Comparison of ENCODE assay signal across 8 mouse cellular contexts in the genomic region with DNA sequence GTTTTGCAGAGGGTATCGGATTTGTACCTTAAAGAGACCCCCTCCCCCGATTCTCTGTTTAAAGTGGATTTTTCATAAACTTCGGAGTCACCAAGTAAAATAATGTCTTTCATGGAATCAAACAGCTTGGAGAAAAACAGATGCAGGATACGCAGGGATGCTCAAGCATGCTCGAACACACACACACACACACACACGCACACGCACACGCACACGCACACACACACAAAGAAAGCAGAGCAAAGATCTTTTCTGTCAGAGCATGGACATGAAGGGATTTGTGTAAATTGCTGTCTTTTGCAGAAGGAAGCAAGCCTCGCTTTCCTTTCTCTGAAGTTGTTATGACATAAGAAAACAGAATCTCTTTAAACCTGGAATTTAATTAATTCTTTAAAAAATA.
DNase-seq lines count a peak whose midpoint lies in the region; ATAC-seq lines count a peak whose summit lies in the region.
"Had no signal": no experiment of that assay in that cellular context is flagged by ENCODE, and none has a peak within 500 bp of the region (broad histone marks: within the 10 kb centered on the region; RNA-seq: fewer than 3 reads in every experiment).

No protein-coding gene starts in this region.

- H3K4me2 ChIP-seq in embryonic facial prominence, embryonic 13.5 days: peak overlapping the region; percentile 95
- H3K4me2 ChIP-seq in hindbrain, embryonic 14.5 days (replicated peaks): peak overlapping the region; percentile 63
- H3K4me2 ChIP-seq in neural tube, embryonic 11.5 days (ENCODE audit: low read depth): peak overlapping the region; percentile 47
- H3K4me2 ChIP-seq in intestine, embryonic 16.5 days (ENCODE audit: low read depth, low read length): no peak overlapping the region; the same call in 1 of the 2 replicates

- peak overlapping the region; percentile 48; the same call in 1 of the 2 replicates for H3K4me3 ChIP-seq in embryonic facial prominence, embryonic 13.5 days
- no peak overlapping the region for H3K4me3 ChIP-seq in hindbrain, embryonic 14.5 days (replicated peaks; ENCODE audit: low read length)
- H3K4me3 ChIP-seq in neural tube, embryonic 11.5 days (ENCODE audit: low read depth, low read length): no peak overlapping the region
- no peak overlapping the region for H3K4me3 ChIP-seq in intestine, embryonic 16.5 days (ENCODE audit: low read length)

- H3K27me3 ChIP-seq in embryonic facial prominence, embryonic 13.5 days: peaks cover 69% of the 10 kb centered on the region
- H3K27me3 ChIP-seq in hindbrain, embryonic 14.5 days (ENCODE audit: control insufficient read depth, insufficient read depth, low read length): peaks cover 93% of the 10 kb centered on the region
- H3K27me3 ChIP-seq in neural tube, embryonic 11.5 days (ENCODE audit: control insufficient read depth, insufficient read depth, low read length): peaks cover 76% of the 10 kb centered on the region
- peaks cover 56% of the 10 kb centered on the region for H3K27me3 ChIP-seq in intestine, embryonic 16.5 days (replicated peaks; ENCODE audit: control insufficient read depth, insufficient read depth, low read length)

- no peak overlapping the region for H3K27ac ChIP-seq in embryonic facial prominence, embryonic 13.5 days
- H3K27ac ChIP-seq in hindbrain, embryonic 14.5 days: no peak overlapping the region
- no peak overlapping the region for H3K27ac ChIP-seq in neural tube, embryonic 11.5 days (ENCODE audit: low read depth, low read length)
- no peak overlapping the region for H3K27ac ChIP-seq in intestine, embryonic 16.5 days (ENCODE audit: low read length)
- H3K27ac ChIP-seq: liver, embryonic 14.5 days had no signal

- H3K4me1 ChIP-seq in embryonic facial prominence, embryonic 13.5 days: peaks cover 40% of the 10 kb centered on the region
- H3K4me1 ChIP-seq in hindbrain, embryonic 14.5 days (replicated peaks; ENCODE audit: control insufficient read depth, insufficient read depth, low read length): peaks cover 7% of the 10 kb centered on the region
- H3K4me1 ChIP-seq in neural tube, embryonic 11.5 days (ENCODE audit: control insufficient read depth, insufficient read depth, low read length): peaks cover 11% of the 10 kb centered on the region
- H3K4me1 ChIP-seq in intestine, embryonic 16.5 days (ENCODE audit: control insufficient read depth, insufficient read depth, low read length): peaks cover 14% of the 10 kb centered on the region

- H3K36me3 ChIP-seq in embryonic facial prominence, embryonic 13.5 days: no peaks in the 10 kb centered on the region
- H3K36me3 ChIP-seq in hindbrain, embryonic 14.5 days (replicated peaks; ENCODE audit: control insufficient read depth, insufficient read depth): no peaks in the 10 kb centered on the region
- H3K36me3 ChIP-seq in neural tube, embryonic 11.5 days (ENCODE audit: control insufficient read depth, insufficient read depth, low read length): no peaks in the 10 kb centered on the region
- no peaks in the 10 kb centered on the region for H3K36me3 ChIP-seq in intestine, embryonic 16.5 days (ENCODE audit: control insufficient read depth, insufficient read depth, low read length)

- H3K9me3 ChIP-seq in embryonic facial prominence, embryonic 13.5 days: no peaks in the 10 kb centered on the region
- no peaks in the 10 kb centered on the region for H3K9me3 ChIP-seq in hindbrain, embryonic 14.5 days (ENCODE audit: control insufficient read depth, low read length)
- H3K9me3 ChIP-seq in neural tube, embryonic 11.5 days (ENCODE audit: control insufficient read depth, low read length): no peaks in the 10 kb centered on the region
- H3K9me3 ChIP-seq in intestine, embryonic 16.5 days (ENCODE audit: control insufficient read depth, low read length): no peaks in the 10 kb centered on the region

- DNase-seq in embryo, embryonic 11 days: peak; percentile 40
- no peak for DNase-seq in hindbrain, embryonic 14.5 days (ENCODE audit: low spot score)
- no peak for DNase-seq in neural tube, embryonic 11.5 days (ENCODE audit: low spot score)
- no peak for DNase-seq in testis, postnatal 14 days (ENCODE audit: low spot score)
- DNase-seq in thymus, postnatal 25 days: no peak

- WGBS in embryonic facial prominence, embryonic 13.5 days: 6% methylated on average over 10 of the region's 10 CpGs
- 11% methylated on average over 10 of the region's 10 CpGs for WGBS in hindbrain, embryonic 14.5 days
- 19% methylated on average over 10 of the region's 10 CpGs for WGBS in neural tube, embryonic 11.5 days
- 40% methylated on average over 10 of the region's 10 CpGs for WGBS in intestine, embryonic 16.5 days

- no peak overlapping the region for H3K9ac ChIP-seq in embryonic facial prominence, embryonic 13.5 days
- H3K9ac ChIP-seq in hindbrain, embryonic 14.5 days: no peak overlapping the region
- no peak overlapping the region for H3K9ac ChIP-seq in neural tube, embryonic 11.5 days (ENCODE audit: low read length)
- H3K9ac ChIP-seq in intestine, embryonic 16.5 days (ENCODE audit: low read depth, low read length): no peak overlapping the region
- H3K9ac ChIP-seq: liver, embryonic 14.5 days had no signal

- no peak for ATAC-seq in embryonic facial prominence, embryonic 13.5 days (ENCODE audit: insufficient number of reproducible peaks, insufficient read depth, low FRiP score, low TSS enrichment, low read depth)
- ATAC-seq in hindbrain, embryonic 14.5 days (ENCODE audit: low FRiP score): no peak
- ATAC-seq in neural tube, embryonic 11.5 days (ENCODE audit: insufficient read depth, low FRiP score, low TSS enrichment): no peak
- ATAC-seq in intestine, embryonic 16.5 days: no peak
